Mouse (Mus musculus): ENCODE data around the gene Cadps2.

The Cadps2 gene

GRCm38 (mm10) chr6:23758249-23758648 is 81.0 kb downstream of the Cadps2 start:
- DNase-seq = no peak

GRCm38 (mm10) chr6:23748823-23749222 is 90.4 kb downstream of the Cadps2 start:
- no peak for DNase-seq

DNA sequence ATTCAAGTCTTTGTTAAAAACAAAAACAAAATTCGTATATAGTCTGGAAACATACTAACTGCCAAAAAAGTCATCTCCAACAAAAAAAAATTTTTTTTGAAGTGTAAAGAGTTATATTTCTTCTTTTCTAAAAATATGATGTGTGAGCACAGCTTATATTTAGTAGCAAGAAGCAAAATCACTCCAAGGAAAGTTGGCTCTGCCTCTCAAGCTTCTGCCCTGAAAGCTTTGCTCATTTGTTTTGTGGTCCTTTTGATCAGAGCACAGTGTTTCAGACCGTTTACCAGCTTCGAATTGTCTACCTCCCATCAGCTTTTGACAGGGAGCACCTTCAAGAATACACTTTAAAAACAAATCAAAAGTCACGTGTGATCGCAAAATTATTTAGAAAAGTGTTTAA is 99.2 kb downstream of the Cadps2 start:
- DNase-seq = no peak

DNA sequence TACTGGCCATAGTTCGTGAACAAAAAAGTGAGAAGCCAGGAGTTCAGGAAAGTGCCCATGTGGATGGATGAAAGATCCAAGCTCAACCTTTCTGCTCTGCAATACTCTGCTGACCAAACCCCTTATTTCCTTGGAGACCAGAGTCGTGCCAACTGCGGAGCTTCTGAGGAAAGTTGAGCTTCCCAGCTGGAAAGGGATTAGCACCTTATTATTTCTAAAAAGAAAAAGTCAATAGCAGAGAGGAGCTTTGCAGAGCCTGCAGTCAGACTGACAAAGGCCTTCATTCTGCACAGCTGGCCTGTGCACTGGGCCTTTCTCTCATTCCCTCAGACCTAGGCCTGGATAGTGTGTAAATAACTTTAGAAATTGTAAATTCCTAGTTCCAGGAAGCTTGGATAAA is 106.5 kb downstream of the Cadps2 start:
- no peak for DNase-seq

- no peak for DNase-seq
Observed at GRCm38 (mm10) chr6:23728620-23729019, 110.6 kb downstream of the Cadps2 start.

DNA sequence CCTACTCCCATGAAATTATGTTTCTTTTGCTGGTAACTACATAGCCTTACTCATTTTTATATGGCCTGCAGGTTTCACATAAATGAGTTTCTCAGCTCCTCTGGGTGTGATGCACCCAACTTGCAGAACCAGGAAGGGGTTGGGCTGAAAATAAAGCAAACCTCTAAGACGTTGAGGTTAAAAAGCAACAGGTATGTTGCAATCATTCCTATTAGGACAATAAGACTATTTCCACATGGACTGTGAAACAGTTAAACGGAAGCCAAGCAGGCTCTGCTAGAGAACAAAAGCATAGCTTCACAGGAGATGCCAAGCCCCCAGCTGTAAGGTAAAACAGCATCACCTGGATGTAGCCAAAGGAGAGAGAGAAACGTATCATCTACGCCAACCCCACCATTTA is 115.5 kb downstream of the Cadps2 start:
- DNase-seq = no peak

DNA sequence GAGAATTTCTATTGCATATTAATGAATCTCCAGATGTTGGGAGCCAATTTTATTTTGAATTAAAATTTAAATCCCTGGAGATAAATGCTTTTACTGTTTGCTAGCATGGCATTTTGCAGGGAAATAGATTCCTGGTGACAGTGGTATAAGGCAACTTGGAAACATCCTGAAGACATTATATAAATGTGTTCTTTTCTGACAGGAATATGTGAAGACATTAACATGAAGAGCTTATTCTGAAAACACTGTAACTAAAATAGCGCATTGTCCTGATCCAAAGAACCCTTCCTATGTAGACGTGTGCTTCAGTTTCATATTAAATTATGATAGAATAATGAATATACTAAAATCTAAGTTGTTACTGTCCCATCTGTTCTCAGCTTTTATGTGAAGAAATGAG is 118.8 kb downstream of the Cadps2 start:
- no peak for DNase-seq

GRCm38 (mm10) chr6:23707506-23707905 is 131.7 kb downstream of the Cadps2 start:
- DNase-seq = peak; percentile 62

DNA sequence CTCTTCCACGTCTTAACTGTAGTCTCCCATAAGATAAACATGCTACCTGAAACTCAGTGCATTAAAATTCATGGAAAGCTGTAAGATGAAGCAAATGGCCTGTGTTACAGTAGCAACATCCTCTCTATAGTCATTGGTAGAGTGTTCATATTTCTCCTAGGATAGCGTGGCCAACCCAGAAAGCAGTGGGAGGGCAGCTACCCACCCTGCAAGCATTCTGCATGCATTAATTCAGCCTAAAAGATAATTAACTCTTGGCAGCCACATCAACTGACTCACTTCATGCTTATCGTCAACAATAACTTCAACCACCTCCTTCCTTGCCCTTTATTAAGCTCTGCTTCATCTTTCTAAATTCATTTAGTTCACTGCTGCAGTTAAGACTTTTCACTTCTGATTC is 138.3 kb downstream of the Cadps2 start:
- DNase-seq = no peak

DNA sequence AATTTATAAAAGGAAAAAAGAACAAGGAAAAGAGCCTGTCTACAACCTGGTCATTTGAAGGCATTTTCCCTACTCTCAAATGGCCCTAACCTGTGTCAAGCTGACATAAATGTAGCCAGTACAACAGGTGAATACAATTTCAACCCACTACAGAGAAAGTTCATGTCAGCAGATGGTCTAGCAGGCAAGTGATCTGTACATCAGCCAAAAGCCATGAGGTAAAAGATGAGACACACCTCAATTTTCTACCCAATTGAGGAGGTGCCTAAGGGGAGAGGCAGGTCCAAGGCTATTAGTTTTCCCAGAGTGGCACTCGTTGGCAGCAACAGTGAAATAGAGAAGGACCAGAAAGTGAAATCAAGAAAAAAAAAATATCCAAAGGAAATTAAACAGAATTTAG is 161.0 kb downstream of the Cadps2 start:
- no peak for DNase-seq

GRCm38 (mm10) chr6:23655036-23655435 is 184.2 kb downstream of the Cadps2 start, which contains the start of gene Rnf148:
Rnf148 (minus strand) TSS chr6:23655136.
- no peak for DNase-seq

GRCm38 (mm10) chr6:23650205-23650604 is 189.0 kb downstream of the Cadps2 start, which contains the start of gene Rnf133:
Rnf133 (minus strand) TSS chr6:23650305.
- no peak for DNase-seq

DNA sequence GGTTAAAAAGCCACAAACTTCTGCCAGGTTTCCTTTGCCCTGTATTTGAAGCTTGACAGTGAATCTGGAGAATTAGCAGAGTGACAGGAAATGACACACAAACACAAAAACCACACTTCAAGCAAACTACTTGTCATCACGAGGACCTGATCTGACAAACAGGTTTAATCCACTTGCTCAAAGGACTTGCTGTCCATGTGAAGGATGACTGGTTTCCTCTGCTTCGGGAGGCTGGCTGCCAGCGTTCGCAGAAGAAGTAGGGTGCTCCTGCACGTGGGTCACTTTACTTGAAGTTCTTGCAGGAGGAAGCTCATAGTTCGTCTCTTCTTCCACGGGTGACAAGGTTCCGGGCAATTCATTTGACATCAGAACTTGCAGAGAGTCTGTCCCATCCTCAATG is 190.5 kb downstream of the Cadps2 start:
- DNase-seq = no peak

DNA sequence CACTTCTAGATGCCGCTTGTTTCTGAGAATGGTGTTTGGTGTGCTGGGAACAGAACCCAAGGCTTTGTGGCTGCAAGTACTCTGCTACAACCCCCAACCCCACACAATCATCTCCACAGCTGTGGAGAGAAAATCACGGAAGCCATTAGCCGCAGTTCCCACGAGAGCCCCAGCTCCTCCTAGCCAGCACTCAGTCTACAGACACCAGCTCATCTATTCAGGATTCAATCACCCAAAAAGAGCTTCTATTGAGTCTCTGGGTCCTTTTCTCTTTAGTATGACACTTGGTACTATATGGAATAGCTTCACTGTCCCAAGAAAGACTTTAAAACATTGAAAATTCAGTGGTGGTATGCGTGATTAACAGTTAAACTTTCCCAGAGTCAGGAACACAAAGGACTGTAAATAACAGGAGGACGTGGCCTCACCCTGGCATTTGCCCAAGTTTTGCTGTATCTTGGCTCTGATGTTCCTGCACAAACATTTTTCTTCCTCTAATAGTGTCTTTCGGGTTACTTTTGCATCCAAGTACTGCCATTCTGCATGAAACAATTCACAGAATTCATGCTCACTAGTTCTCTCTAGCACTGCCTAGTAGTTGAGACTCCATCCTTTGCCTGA is 191.5 kb downstream of the Cadps2 start:
- no peak for DNase-seq

DNA sequence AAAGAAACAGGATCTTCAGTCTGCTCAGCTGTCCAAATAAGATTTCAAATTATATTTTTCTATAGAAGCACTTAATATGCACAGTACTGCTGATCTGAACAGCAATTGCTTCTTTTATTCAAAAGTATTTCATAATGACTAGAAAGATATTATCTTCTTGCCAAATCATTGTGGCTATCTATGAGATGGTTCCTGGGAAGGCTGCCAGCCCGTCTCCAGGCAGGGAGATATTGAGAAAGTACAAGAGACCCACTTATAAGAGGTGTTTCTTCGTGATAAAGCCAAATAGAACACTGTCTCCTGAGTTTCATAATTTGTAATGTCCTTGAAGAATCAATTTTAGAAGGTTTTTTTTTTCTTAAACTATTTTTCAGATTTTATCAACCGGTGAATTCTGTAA is 202.1 kb downstream of the Cadps2 start:
- peak; percentile 25 for DNase-seq

DNA sequence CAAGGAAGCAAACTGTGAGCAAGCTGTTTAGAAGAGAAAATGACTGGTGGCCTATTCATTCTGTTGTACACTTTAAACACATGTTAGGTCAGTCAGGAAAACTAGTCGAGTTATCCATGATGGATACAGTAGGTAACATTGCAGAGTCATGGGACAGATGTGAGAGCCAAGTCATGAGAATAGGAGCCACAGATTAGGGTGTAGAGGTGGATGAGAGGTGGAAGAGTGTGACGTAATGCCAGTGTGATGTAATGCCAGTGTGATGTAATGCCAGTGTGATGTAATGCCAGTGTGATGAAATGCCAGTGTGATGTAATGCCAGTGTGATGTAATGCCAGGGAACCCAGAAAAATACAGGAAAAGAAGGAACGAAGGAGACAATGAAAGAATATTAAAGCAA is 204.0 kb downstream of the Cadps2 start:
- no peak for DNase-seq

DNA sequence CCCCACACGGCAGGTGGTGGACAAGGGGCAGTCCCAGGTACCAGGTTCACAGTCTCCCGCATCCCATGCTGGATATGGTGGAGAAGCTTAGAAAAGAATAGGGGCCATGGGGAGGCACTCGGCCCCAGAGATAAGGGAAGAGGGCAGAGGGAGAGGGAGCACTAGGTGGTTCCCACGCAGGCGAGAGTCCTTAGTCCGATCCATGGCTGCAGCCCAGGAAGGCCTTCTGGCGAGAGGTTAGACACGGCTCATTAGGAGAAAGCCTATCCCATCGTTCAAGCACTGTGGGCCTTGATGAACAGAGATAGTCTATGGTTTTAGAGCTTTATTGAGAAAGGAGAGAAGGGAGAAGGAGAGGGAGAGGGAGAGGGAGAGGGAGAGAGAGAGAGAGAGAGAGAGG is 205.2 kb downstream of the Cadps2 start:
- DNase-seq = no peak

DNA sequence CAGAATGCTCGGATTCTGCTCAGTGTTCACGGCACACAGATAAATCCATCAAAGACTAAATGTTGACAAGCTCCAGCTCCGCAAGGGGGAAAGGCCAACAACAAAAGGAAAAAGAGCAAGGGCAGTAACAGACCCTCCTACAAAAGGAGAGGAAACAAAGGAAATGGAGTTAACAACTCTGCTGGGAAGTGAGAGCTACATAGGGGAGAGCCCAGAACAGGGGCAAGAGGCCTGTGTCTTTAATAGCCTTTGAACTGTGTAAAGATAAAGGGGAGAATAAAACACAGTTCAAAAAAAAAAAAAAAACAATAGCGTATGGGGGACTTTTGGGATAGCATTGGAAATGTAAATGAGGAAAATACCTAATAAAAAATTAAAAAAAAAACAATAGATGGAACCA is 208.8 kb downstream of the Cadps2 start:
- no peak for DNase-seq

GRCm38 (mm10) chr6:23575102-23575501 is 264.1 kb downstream of the Cadps2 start:
- DNase-seq = no peak

DNA sequence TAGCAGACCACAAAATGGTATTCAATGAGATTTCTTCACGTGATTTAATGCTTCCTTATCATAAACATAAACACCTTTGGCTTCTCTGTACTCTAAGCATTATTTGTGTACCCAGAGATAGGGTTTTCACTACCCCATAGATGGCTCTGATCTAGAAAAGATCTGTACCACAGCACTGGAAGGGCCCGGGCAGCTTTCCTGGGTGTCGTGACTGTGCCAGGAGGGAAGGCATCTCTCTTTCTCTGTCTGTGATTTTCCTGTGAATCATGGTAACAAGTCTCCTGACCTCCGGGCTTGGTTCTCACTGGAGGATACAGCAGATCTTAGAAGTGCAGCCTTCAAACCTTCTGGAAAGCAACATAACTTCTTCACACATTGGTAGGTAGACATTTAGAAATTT is 265.5 kb downstream of the Cadps2 start:
- DNase-seq = no peak

DNA sequence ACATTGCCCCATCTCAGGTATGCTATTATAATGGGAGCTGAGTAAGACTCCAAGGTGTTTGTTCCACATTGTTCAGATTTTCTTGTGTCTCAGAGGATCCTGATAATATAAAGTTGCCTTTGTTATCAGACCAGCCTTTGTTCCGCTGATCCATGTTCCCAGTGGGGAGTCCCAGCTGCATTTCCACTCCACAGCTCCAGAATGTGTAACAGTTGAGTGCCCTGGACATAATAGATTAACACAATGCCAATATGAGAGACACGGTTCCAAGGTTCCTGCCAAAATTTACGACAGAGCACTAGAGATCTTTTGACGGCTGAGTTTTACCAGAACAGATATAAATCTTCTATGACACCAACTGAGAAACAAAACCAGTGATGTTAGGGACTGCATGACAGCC is 266.8 kb downstream of the Cadps2 start:
- no peak for DNase-seq

DNA sequence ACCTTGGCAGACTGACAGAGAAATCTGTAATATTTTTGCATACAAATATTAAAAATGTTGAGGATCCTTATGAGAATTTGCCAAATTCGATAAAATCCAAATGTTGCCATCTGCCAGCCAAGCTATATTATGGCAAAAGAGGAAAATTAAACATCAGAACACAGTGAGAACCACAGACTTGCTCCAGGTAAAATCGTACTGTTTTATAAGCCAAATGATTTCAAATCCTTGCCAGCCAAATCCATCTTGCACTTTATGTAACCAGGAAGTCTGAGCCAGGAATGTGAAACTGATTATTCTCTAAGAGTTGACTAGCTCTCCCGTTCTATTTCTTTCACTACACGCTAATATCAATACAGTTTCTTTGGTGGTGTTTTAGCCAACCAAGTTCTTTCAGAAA is 269.5 kb downstream of the Cadps2 start:
- DNase-seq = peak; percentile 24

DNA sequence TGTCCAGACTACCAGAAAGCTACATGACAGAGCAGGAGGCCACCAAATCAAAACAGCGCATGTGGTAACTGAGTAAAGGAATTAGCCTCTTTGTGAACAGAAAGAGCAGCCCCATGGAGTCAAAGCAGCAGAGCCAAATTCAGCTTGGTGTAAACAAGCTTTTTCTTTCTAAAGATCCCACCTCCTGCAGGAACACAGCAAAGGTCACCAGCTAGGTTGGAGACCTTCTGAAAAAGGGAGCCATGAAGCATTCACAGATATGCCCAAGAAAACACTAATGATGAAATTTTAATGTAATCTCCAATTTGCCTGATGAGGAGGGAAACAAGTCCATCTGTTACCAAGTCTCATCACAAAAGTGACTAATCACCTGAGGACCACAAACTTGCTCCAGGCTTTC is 270.5 kb downstream of the Cadps2 start:
- DNase-seq = no peak

GRCm38 (mm10) chr6:23567651-23568050 is 271.6 kb downstream of the Cadps2 start:
- no peak for DNase-seq

- DNase-seq = no peak
Observed at GRCm38 (mm10) chr6:23549874-23550273, 289.3 kb downstream of the Cadps2 start.

GRCm38 (mm10) chr6:23523710-23524109 is 315.5 kb downstream of the Cadps2 start:
- DNase-seq = no peak

Data from layer of hippocampus, adult 9-11 months (tissue).